Mouse (Mus musculus): ENCODE data around the gene Myrip. TPM values are rescaled to one million over a fixed set of nuclear protein-coding genes. Genes with fewer than 3 reads are reported as not detected.

The Myrip gene
- polyA plus RNA-seq, 1 experiment: not detected

- H3K4me1 ChIP-seq (ENCODE audit: control insufficient read depth): no peaks in the 10 kb centered on the region
- H3K4me3 ChIP-seq (replicated peaks): no peak overlapping the region
- H3K9me3 ChIP-seq (ENCODE audit: control insufficient read depth, low read length): peaks cover 5% of the 10 kb centered on the region
- H3K27me3 ChIP-seq (ENCODE audit: control insufficient read depth): no peaks in the 10 kb centered on the region
- no peak for TF ChIP-seq GATA1 (IDR thresholded peaks at IDR 0.05; ENCODE audit: low read length)
- no peak for TF ChIP-seq TAL1 (IDR thresholded peaks at IDR 0.05; ENCODE audit: low read length)
- H3K36me3 ChIP-seq (ENCODE audit: control insufficient read depth): no peaks in the 10 kb centered on the region
These were observed 49.7 kb downstream of the Myrip start for GRCm38 (mm10) chr9:120351061-120351460.

GRCm38 (mm10) chr9:120351474-120351873 lies 50.2 kb downstream of the Myrip start:
- H3K4me1 ChIP-seq (ENCODE audit: control insufficient read depth): no peaks in the 10 kb centered on the region
- TF ChIP-seq GATA1 (IDR thresholded peaks at IDR 0.05; ENCODE audit: low read length) (no peak), TAL1 (IDR thresholded peaks at IDR 0.05; ENCODE audit: low read length) (no peak)
- no peak overlapping the region for H3K4me3 ChIP-seq (replicated peaks)

GRCm38 (mm10) chr9:120353036-120353435 lies 51.7 kb downstream of the Myrip start:
- Histone ChIP-seq H3K27me3 (ENCODE audit: control insufficient read depth) (no peaks in the 10 kb centered on the region), H3K4me3 (replicated peaks) (no peak overlapping the region), H3K4me1 (ENCODE audit: control insufficient read depth) (no peaks in the 10 kb centered on the region), H3K36me3 (ENCODE audit: control insufficient read depth) (no peaks in the 10 kb centered on the region), H3K9me3 (ENCODE audit: control insufficient read depth, low read length) (peaks cover 7% of the 10 kb centered on the region)
- no peak for TF ChIP-seq TAL1 (IDR thresholded peaks at IDR 0.05; ENCODE audit: low read length)
- no peak for TF ChIP-seq GATA1 (IDR thresholded peaks at IDR 0.05; ENCODE audit: low read length)

More at GRCm38 (mm10) chr9:120351474-120351873, 50.2 kb downstream of the Myrip start:
- Histone ChIP-seq H3K27me3 (ENCODE audit: control insufficient read depth) (no peaks in the 10 kb centered on the region), H3K36me3 (ENCODE audit: control insufficient read depth) (no peaks in the 10 kb centered on the region), H3K9me3 (ENCODE audit: control insufficient read depth, low read length) (peaks cover 5% of the 10 kb centered on the region)

- peaks cover 7% of the 10 kb centered on the region for H3K9me3 ChIP-seq (ENCODE audit: control insufficient read depth, low read length)
- no peaks in the 10 kb centered on the region for H3K27me3 ChIP-seq (ENCODE audit: control insufficient read depth)
- no peaks in the 10 kb centered on the region for H3K4me1 ChIP-seq (ENCODE audit: control insufficient read depth)
- TF ChIP-seq TAL1 (IDR thresholded peaks at IDR 0.05; ENCODE audit: low read length) (no peak), GATA1 (IDR thresholded peaks at IDR 0.05; ENCODE audit: low read length) (no peak)
- H3K4me3 ChIP-seq (replicated peaks): no peak overlapping the region
- no peaks in the 10 kb centered on the region for H3K36me3 ChIP-seq (ENCODE audit: control insufficient read depth)
These were observed 52.7 kb downstream of the Myrip start for GRCm38 (mm10) chr9:120353967-120354366.

- H3K4me3 ChIP-seq (replicated peaks): no peak overlapping the region
- no peaks in the 10 kb centered on the region for H3K4me1 ChIP-seq (ENCODE audit: control insufficient read depth)
- H3K27me3 ChIP-seq (ENCODE audit: control insufficient read depth): no peaks in the 10 kb centered on the region
- H3K36me3 ChIP-seq (ENCODE audit: control insufficient read depth): no peaks in the 10 kb centered on the region
- TF ChIP-seq TAL1 (IDR thresholded peaks at IDR 0.05; ENCODE audit: low read length) (no peak), GATA1 (IDR thresholded peaks at IDR 0.05; ENCODE audit: low read length) (no peak)
- H3K9me3 ChIP-seq (ENCODE audit: control insufficient read depth, low read length): peaks cover 7% of the 10 kb centered on the region
These were observed 53.4 kb downstream of the Myrip start for GRCm38 (mm10) chr9:120354550-120355345.

GRCm38 (mm10) chr9:120356490-120356889 lies 55.2 kb downstream of the Myrip start:
- Histone ChIP-seq H3K27me3 (ENCODE audit: control insufficient read depth) (no peaks in the 10 kb centered on the region), H3K4me1 (ENCODE audit: control insufficient read depth) (no peaks in the 10 kb centered on the region), H3K36me3 (ENCODE audit: control insufficient read depth) (no peaks in the 10 kb centered on the region), H3K9me3 (ENCODE audit: control insufficient read depth, low read length) (peaks cover 7% of the 10 kb centered on the region), H3K4me3 (replicated peaks) (no peak overlapping the region)
- no peak for TF ChIP-seq GATA1 (IDR thresholded peaks at IDR 0.05; ENCODE audit: low read length)
- no peak for TF ChIP-seq TAL1 (IDR thresholded peaks at IDR 0.05; ENCODE audit: low read length)

GRCm38 (mm10) chr9:120358060-120358459 lies 56.7 kb downstream of the Myrip start:
- H3K4me1 ChIP-seq (ENCODE audit: control insufficient read depth): no peaks in the 10 kb centered on the region
- peaks cover 7% of the 10 kb centered on the region for H3K9me3 ChIP-seq (ENCODE audit: control insufficient read depth, low read length)
- no peak overlapping the region for H3K4me3 ChIP-seq (replicated peaks)
- H3K27me3 ChIP-seq (ENCODE audit: control insufficient read depth): no peaks in the 10 kb centered on the region
- no peaks in the 10 kb centered on the region for H3K36me3 ChIP-seq (ENCODE audit: control insufficient read depth)
- TF ChIP-seq GATA1 (IDR thresholded peaks at IDR 0.05; ENCODE audit: low read length) (no peak), TAL1 (IDR thresholded peaks at IDR 0.05; ENCODE audit: low read length) (no peak)

- no peaks in the 10 kb centered on the region for H3K36me3 ChIP-seq (ENCODE audit: control insufficient read depth)
- H3K4me3 ChIP-seq (replicated peaks): no peak overlapping the region
- peaks cover 6% of the 10 kb centered on the region for H3K9me3 ChIP-seq (ENCODE audit: control insufficient read depth, low read length)
- TF ChIP-seq GATA1 (IDR thresholded peaks at IDR 0.05; ENCODE audit: low read length) (no peak), TAL1 (IDR thresholded peaks at IDR 0.05; ENCODE audit: low read length) (no peak)
- no peaks in the 10 kb centered on the region for H3K27me3 ChIP-seq (ENCODE audit: control insufficient read depth)
- H3K4me1 ChIP-seq (ENCODE audit: control insufficient read depth): no peaks in the 10 kb centered on the region
These were observed 59.3 kb downstream of the Myrip start for GRCm38 (mm10) chr9:120360397-120361177.

- no peak overlapping the region for H3K4me3 ChIP-seq (replicated peaks)
- no peaks in the 10 kb centered on the region for H3K27me3 ChIP-seq (ENCODE audit: control insufficient read depth)
- no peaks in the 10 kb centered on the region for H3K4me1 ChIP-seq (ENCODE audit: control insufficient read depth)
- H3K36me3 ChIP-seq (ENCODE audit: control insufficient read depth): no peaks in the 10 kb centered on the region
- peaks cover under 1% of the 10 kb centered on the region; the same call in 1 of the 2 replicates for H3K9me3 ChIP-seq (ENCODE audit: control insufficient read depth, low read length)
- TF ChIP-seq GATA1 (IDR thresholded peaks at IDR 0.05; ENCODE audit: low read length) (no peak), TAL1 (IDR thresholded peaks at IDR 0.05; ENCODE audit: low read length) (no peak)
These were observed 60.3 kb downstream of the Myrip start for GRCm38 (mm10) chr9:120361656-120362055.

Data from erythroblast, embryonic 14.5 days (primary cell).